Mouse (Mus musculus) adrenal gland, adult 10 weeks (tissue): Measurements from ENCODE around the gene Clpb. TPM values are rescaled to one million over a fixed set of nuclear protein-coding genes. Genes with fewer than 3 reads are reported as not detected.

ENCODE experiments used
- polyA plus RNA-seq: library from polyadenylated mRNA; stranded (reverse); fragments of 350-450 nt; fragmentation: Illumina TruSeq; extraction: RNeasy Lipid Tissue Mini Kit (QIAGEN cat#74804); gene quantifications from one replicate; pipeline ENCODE4 v1.2.3, GENCODE M21; 2014; ENCODE audit warnings: low read depth, low replicate concordance

Gene Clpb
- polyA plus RNA-seq = 13.2 TPM

DNA sequence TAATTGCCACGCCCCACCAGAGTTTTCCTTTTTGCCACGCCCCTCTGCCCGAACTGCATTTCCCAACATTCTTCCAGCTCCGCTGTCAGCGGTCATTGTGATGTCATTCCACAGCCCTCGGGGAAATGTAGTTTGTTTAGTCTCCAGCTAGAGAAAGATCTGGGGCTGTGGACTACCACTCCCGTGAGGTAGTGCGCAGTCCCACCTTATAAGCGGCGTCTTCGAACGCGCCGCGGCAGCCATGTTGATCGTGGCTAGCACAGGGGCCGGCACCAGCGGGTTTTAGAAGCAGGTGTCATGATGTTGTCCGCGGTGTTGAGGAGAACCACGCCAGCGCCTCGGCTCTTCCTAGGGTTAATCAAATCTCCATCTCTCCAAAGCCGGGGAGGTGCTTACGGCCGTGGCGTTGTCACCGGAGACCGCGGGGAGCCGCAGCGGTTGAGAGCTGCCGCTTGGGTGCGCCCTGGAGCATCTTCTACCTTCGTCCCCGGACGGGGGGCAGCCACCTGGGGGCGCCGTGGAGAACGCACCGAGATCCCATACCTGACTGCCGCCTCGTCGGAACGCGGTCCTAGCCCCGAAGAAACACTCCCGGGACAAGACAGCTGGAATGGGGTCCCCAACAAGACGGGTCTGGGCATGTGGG is at the start of gene Clpb:
Gene Clpb, plus strand, starts transcription at position 120 of the 646 bp plus-strand sequence.

GRCm38 (mm10) chr7:101817861-101818401 is 154.5 kb downstream of the Clpb start, which contains the start of gene Phox2a:
Gene Phox2a (plus strand): TSS chr7:101818313.

GRCm38 (mm10) chr7:101837606-101838471 is 174.4 kb downstream of the Clpb start, which contains the start of gene Inppl1:
Gene Inppl1 (minus strand): TSS chr7:101838229.

Other genes with a start within 250 kb of the Clpb start
- 16.9 TPM for gene Pde2a, start 241.9 kb upstream of the Clpb start, polyA plus RNA-seq
- gene Art2b, start 78.0 kb upstream of the Clpb start, polyA plus RNA-seq = not detected
- 1.3 TPM for gene Phox2a, start 154.7 kb downstream of the Clpb start, polyA plus RNA-seq
- 34.8 TPM for gene Inppl1, start 174.6 kb downstream of the Clpb start, polyA plus RNA-seq
- 1.5 TPM for gene Folr2, start 193.6 kb downstream of the Clpb start, polyA plus RNA-seq
- 5.7 TPM for gene Anapc15, start 200.1 kb downstream of the Clpb start, polyA plus RNA-seq
- gene Folr1, start 207.2 kb downstream of the Clpb start, polyA plus RNA-seq = not detected
- 13.8 TPM for gene Lamtor1, start 242.3 kb downstream of the Clpb start, polyA plus RNA-seq
- gene Tomt, start 242.7 kb downstream of the Clpb start, polyA plus RNA-seq = not detected